Mouse (Mus musculus): Measurements from ENCODE around the gene Utrn. TPM values are rescaled to one million over a fixed set of nuclear protein-coding genes. Genes with fewer than 3 reads are reported as not detected.

Utrn gene
- polyA plus RNA-seq, 1 experiment: 33.5 TPM

DNA sequence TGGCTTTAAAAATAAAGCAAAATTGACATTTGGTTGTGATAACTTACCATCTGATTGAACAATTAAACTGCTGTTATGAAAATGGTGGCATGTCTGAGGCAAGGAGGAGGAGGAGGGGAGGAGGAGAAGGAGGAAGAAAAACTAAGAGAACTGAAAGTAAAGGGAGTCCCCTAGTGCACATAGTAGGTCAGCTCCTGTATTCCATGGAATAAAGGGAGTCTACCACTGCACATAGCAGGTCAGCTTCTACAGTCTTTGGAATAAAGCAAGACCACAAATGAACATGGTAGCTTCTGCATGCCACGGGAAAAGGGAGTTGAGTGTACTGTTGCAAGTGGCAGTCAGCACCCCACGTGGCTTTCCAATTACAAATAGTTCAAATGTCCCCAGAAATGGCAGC lies 323.7 kb downstream of the Utrn start:
- Histone ChIP-seq H3K4me1 (ENCODE audit: control insufficient read depth, insufficient read depth, low read length) (0 out of 2 replicates have a peak, but pooled peaks cover 2% of the 10 kb centered on the region), H3K4me3 (replicated peaks; ENCODE audit: insufficient read depth, low read depth, low read length) (no peak overlapping the region), H3K27ac (ENCODE audit: insufficient read depth, low read length) (no peak overlapping the region), H3K27me3 (ENCODE audit: control insufficient read depth, insufficient read depth, low read length) (no peaks in the 10 kb centered on the region)
- no peak for DNase-seq
- WGBS: 77% methylated on average over 2 of the region's 2 CpGs
- TF ChIP-seq CTCF (IDR thresholded peaks at IDR 0.05; ENCODE audit: borderline replicate concordance, insufficient read depth, low read depth, low read length): no peak
- TF ChIP-seq POLR2A (IDR thresholded peaks at IDR 0.05; ENCODE audit: borderline replicate concordance, insufficient read depth, low read length): no peak

DNA sequence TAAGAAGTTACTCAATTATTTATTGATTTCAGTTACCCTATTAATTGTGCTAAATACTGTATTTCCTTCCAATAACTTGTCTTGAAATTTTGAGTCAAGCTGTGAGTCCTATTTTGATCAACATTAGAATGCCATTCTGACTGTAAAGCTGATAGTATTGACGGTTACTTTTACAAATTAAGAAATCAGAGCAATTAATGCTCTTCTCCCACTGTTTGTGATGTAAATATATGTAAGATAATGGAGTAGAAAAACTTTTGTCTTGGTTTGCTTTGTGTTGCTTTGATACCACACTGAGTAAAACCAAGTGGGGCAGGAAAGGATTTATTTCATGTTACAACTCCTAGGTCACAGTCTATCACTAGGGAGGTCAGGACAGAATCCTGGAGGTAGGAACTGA lies 327.4 kb downstream of the Utrn start:
- DNase-seq: no peak
- TF ChIP-seq POLR2A (IDR thresholded peaks at IDR 0.05; ENCODE audit: borderline replicate concordance, insufficient read depth, low read length): no peak
- TF ChIP-seq CTCF (IDR thresholded peaks at IDR 0.05; ENCODE audit: borderline replicate concordance, insufficient read depth, low read depth, low read length): no peak
- H3K27me3 ChIP-seq (ENCODE audit: control insufficient read depth, insufficient read depth, low read length): no peaks in the 10 kb centered on the region
- WGBS: 77% methylated on average over 1 of the region's 1 CpGs
- no peak overlapping the region for H3K4me3 ChIP-seq (replicated peaks; ENCODE audit: insufficient read depth, low read depth, low read length)
- H3K27ac ChIP-seq (ENCODE audit: insufficient read depth, low read length): no peak overlapping the region
- no peaks in the 10 kb centered on the region for H3K4me1 ChIP-seq (ENCODE audit: control insufficient read depth, insufficient read depth, low read length)

DNA sequence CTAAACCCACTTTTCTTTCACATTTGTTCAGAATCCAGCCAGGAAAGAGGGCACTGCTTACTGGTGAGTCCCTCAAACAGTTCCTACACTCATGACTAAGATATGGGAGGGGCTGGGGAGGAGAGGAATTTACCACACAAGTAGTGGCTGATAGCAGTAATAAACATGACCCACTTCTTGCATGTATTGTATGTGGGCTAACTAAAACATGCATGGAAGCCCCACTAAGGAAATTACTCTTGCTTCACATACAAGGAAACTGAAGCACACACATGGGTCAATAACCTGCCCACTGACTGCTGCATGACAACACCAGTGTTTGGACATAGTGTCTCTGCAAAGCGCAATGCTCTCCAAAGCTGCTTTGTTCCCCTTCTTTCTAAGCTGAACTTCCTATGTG lies 333.9 kb downstream of the Utrn start:
- 97% methylated on average over 1 of the region's 1 CpGs for WGBS
- H3K27ac ChIP-seq (ENCODE audit: insufficient read depth, low read length): no peak overlapping the region
- H3K4me3 ChIP-seq (replicated peaks; ENCODE audit: insufficient read depth, low read depth, low read length): no peak overlapping the region
- no peak for DNase-seq
- TF ChIP-seq CTCF (IDR thresholded peaks at IDR 0.05; ENCODE audit: borderline replicate concordance, insufficient read depth, low read depth, low read length) (no peak), POLR2A (IDR thresholded peaks at IDR 0.05; ENCODE audit: borderline replicate concordance, insufficient read depth, low read length) (no peak)
- no peaks in the 10 kb centered on the region for H3K4me1 ChIP-seq (ENCODE audit: control insufficient read depth, insufficient read depth, low read length)
- no peaks in the 10 kb centered on the region for H3K27me3 ChIP-seq (ENCODE audit: control insufficient read depth, insufficient read depth, low read length)

DNA sequence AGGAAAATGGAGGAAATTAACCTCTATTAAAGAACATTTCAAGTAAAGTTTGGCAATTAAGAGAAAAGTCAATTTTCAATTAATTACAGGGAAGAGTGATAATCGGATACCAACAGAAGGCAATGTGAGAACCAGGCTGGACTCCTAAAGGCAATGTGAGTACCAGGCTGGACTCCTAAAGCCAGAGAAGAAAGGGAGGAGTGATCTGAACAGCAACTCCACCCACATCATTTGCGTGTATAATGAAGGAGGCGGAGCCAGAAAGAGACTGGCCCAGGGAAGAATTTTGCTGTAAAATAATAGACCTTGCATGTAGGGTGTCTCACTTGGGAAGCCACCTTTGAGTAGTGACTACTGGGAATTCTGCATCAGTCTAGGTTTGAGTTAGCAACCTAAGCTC lies 334.4 kb downstream of the Utrn start:
- Histone ChIP-seq H3K4me3 (replicated peaks; ENCODE audit: insufficient read depth, low read depth, low read length) (no peak overlapping the region), H3K27me3 (ENCODE audit: control insufficient read depth, insufficient read depth, low read length) (no peaks in the 10 kb centered on the region), H3K27ac (ENCODE audit: insufficient read depth, low read length) (no peak overlapping the region), H3K4me1 (ENCODE audit: control insufficient read depth, insufficient read depth, low read length) (no peaks in the 10 kb centered on the region)
- TF ChIP-seq CTCF (IDR thresholded peaks at IDR 0.05; ENCODE audit: borderline replicate concordance, insufficient read depth, low read depth, low read length) (no peak), POLR2A (IDR thresholded peaks at IDR 0.05; ENCODE audit: borderline replicate concordance, insufficient read depth, low read length) (no peak)
- WGBS: 84% methylated on average over 3 of the region's 3 CpGs
- no peak for DNase-seq

DNA sequence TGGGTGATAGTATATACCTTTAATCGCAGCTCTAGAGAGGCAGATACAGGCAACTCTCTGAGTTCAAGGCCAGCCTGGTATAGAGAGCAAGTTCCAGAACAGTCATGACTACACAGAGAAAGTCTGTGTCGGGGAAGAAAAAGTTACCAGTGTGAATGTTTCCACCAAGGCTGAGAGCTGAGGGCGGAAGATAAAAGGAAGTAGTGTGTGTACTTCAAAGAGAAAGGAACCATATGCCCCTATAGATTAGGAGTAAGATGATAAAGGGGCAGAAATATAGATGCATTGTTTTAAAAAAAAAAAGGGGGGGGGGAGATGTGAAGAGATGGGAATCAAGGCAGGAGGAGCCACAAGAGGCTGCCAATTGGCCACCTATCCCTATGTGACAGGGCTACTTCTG lies 334.9 kb downstream of the Utrn start:
- TF ChIP-seq POLR2A (IDR thresholded peaks at IDR 0.05; ENCODE audit: borderline replicate concordance, insufficient read depth, low read length): no peak
- H3K27me3 ChIP-seq (ENCODE audit: control insufficient read depth, insufficient read depth, low read length): no peaks in the 10 kb centered on the region
- 94% methylated on average over 3 of the region's 3 CpGs for WGBS
- H3K27ac ChIP-seq (ENCODE audit: insufficient read depth, low read length): no peak overlapping the region
- no peaks in the 10 kb centered on the region for H3K4me1 ChIP-seq (ENCODE audit: control insufficient read depth, insufficient read depth, low read length)
- no peak for DNase-seq
- H3K4me3 ChIP-seq (replicated peaks; ENCODE audit: insufficient read depth, low read depth, low read length): no peak overlapping the region

DNA sequence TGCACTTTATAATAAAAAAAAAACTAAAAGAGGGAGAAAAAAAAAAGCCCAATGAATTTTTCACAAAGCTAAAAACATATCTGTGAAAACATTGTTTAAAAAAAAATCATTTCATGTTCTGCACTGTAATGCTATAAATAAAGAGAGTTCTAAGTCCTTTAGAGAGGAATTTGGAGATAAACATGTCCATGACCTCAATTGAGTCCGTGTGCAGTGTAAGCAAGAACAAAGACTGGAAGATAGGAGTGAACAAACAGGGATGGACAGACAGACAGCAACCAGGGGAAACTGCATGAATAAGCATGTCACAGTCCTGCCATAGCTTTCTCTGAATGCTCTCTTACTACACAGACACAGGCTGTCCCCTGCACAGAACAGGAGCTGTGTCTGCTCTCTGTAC lies 347.1 kb downstream of the Utrn start:
- DNase-seq: no peak
- Histone ChIP-seq H3K4me3 (replicated peaks; ENCODE audit: insufficient read depth, low read depth, low read length) (no peak overlapping the region), H3K27me3 (ENCODE audit: control insufficient read depth, insufficient read depth, low read length) (no peaks in the 10 kb centered on the region), H3K4me1 (ENCODE audit: control insufficient read depth, insufficient read depth, low read length) (0 out of 2 replicates have a peak, but pooled peaks cover under 1% of the 10 kb centered on the region), H3K27ac (ENCODE audit: insufficient read depth, low read length) (no peak overlapping the region)
- no peak for TF ChIP-seq POLR2A (IDR thresholded peaks at IDR 0.05; ENCODE audit: borderline replicate concordance, insufficient read depth, low read length)
- no peak for TF ChIP-seq CTCF (IDR thresholded peaks at IDR 0.05; ENCODE audit: borderline replicate concordance, insufficient read depth, low read depth, low read length)
- 85% methylated on average over 1 of the region's 1 CpGs for WGBS

DNA sequence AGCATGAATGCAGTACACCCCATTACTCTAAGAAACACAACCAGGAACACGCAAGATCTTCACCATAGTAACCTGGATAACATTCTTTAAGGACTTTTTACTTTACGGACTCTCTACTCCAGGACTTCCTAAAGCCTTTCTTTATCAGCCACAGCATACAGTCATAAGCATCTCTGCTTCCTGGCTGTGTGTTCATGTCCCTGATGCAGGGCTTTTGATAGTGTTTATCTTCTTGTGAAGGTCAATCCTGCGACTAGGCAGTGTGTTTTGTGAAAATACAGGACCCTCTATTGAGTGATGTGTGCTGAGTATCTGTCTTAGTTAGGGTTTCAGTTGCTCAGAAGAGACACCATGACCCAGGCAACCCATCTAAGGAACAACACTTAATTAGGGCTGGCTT lies 351.0 kb downstream of the Utrn start:
- 0 out of 2 replicates have a peak, but pooled peaks cover 3% of the 10 kb centered on the region for H3K4me1 ChIP-seq (ENCODE audit: control insufficient read depth, insufficient read depth, low read length)
- TF ChIP-seq POLR2A (IDR thresholded peaks at IDR 0.05; ENCODE audit: borderline replicate concordance, insufficient read depth, low read length) (no peak), CTCF (IDR thresholded peaks at IDR 0.05; ENCODE audit: borderline replicate concordance, insufficient read depth, low read depth, low read length) (no peak)
- H3K27me3 ChIP-seq (ENCODE audit: control insufficient read depth, insufficient read depth, low read length): no peaks in the 10 kb centered on the region
- 95% methylated on average over 3 of the region's 3 CpGs for WGBS
- H3K27ac ChIP-seq (ENCODE audit: insufficient read depth, low read length): no peak overlapping the region
- H3K4me3 ChIP-seq (replicated peaks; ENCODE audit: insufficient read depth, low read depth, low read length): no peak overlapping the region
- no peak for DNase-seq

DNA sequence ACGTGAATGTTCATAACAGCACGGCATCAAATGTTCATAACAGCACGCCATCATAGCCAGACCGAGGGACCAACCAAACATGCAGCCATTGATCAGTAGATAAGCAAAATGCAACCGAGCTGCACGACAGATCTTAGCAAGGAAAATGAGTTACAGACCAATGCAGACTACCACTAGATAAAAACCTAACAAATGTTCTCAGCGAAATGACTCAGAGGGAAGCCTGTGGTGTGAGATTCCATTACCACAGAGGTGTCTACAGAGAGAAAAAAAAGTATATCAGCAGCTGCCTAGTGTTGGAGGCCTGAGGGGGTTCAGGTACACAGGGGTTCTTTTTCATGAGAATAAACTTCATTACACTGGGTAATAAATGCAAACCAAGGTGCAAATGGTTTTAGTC lies 363.6 kb downstream of the Utrn start:
- no peak for DNase-seq
- H3K4me3 ChIP-seq (replicated peaks; ENCODE audit: insufficient read depth, low read depth, low read length): no peak overlapping the region
- 96% methylated on average over 7 of the region's 7 CpGs for WGBS
- TF ChIP-seq CTCF (IDR thresholded peaks at IDR 0.05; ENCODE audit: borderline replicate concordance, insufficient read depth, low read depth, low read length): no peak
- TF ChIP-seq POLR2A (IDR thresholded peaks at IDR 0.05; ENCODE audit: borderline replicate concordance, insufficient read depth, low read length): no peak
- no peak overlapping the region for H3K27ac ChIP-seq (ENCODE audit: insufficient read depth, low read length)
- H3K4me1 ChIP-seq (ENCODE audit: control insufficient read depth, insufficient read depth, low read length): no peaks in the 10 kb centered on the region
- H3K27me3 ChIP-seq (ENCODE audit: control insufficient read depth, insufficient read depth, low read length): no peaks in the 10 kb centered on the region
